Mouse (Mus musculus): ENCODE data around the gene Lmntd1. TPM values are rescaled to one million over a fixed set of nuclear protein-coding genes. Genes with fewer than 3 reads are reported as not detected.

Gene Lmntd1
- polyA plus RNA-seq, 1 experiment from 2014 or later: 3.0 TPM

GRCm38 (mm10) chr6:145438851-145439250 is 175.3 kb downstream of the Lmntd1 start:
- Histone ChIP-seq H3K4me2 (ENCODE audit: low read length) (no peak overlapping the region), H3K36me3 (ENCODE audit: insufficient read depth, low read length) (no peaks in the 10 kb centered on the region), H3K4me3 (replicated peaks; ENCODE audit: low read depth, low read length) (no peak overlapping the region), H3K27me3 (ENCODE audit: insufficient read depth, low read length) (no peaks in the 10 kb centered on the region), H3K27ac (no peak overlapping the region), H3K9ac (ENCODE audit: low read depth, low read length) (no peak overlapping the region), H3K4me1 (replicated peaks; ENCODE audit: insufficient read depth, low read length) (no peaks in the 10 kb centered on the region), H3K9me3 (replicated peaks; ENCODE audit: low read length) (no peaks in the 10 kb centered on the region)
- ATAC-seq (replicated peaks; ENCODE audit: low FRiP score, low read depth) (no peak), DNase-seq (ENCODE audit: low spot score) (no peak)
- 81% methylated on average over 5 of the region's 5 CpGs for whole genome bisulfite sequencing
- TF ChIP-seq CTCF (IDR thresholded peaks at IDR 0.05; ENCODE audit: low read depth): no peak

- no peak for TF ChIP-seq CTCF (IDR thresholded peaks at IDR 0.05; ENCODE audit: low read depth)
- Histone ChIP-seq H3K4me1 (replicated peaks; ENCODE audit: insufficient read depth, low read length) (no peaks in the 10 kb centered on the region), H3K4me3 (replicated peaks; ENCODE audit: low read depth, low read length) (no peak overlapping the region), H3K27ac (no peak overlapping the region), H3K4me2 (ENCODE audit: low read length) (no peak overlapping the region), H3K9ac (ENCODE audit: low read depth, low read length) (no peak overlapping the region), H3K9me3 (replicated peaks; ENCODE audit: low read length) (no peaks in the 10 kb centered on the region), H3K27me3 (ENCODE audit: insufficient read depth, low read length) (no peaks in the 10 kb centered on the region), H3K36me3 (ENCODE audit: insufficient read depth, low read length) (no peaks in the 10 kb centered on the region)
- ATAC-seq (replicated peaks; ENCODE audit: low FRiP score, low read depth) (no peak), DNase-seq (ENCODE audit: low spot score) (no peak)
- 78% methylated on average over 10 of the region's 10 CpGs for WGBS
Measured at GRCm38 (mm10) chr6:145435764-145436163, 178.4 kb downstream of the Lmntd1 start.

GRCm38 (mm10) chr6:145435156-145435555 is 179.0 kb downstream of the Lmntd1 start:
- no peak overlapping the region for H3K4me3 ChIP-seq (replicated peaks; ENCODE audit: low read depth, low read length)
- no peaks in the 10 kb centered on the region for H3K4me1 ChIP-seq (replicated peaks; ENCODE audit: insufficient read depth, low read length)
- no peaks in the 10 kb centered on the region for H3K36me3 ChIP-seq (ENCODE audit: insufficient read depth, low read length)
- H3K9me3 ChIP-seq (replicated peaks; ENCODE audit: low read length): no peaks in the 10 kb centered on the region
- no peaks in the 10 kb centered on the region for H3K27me3 ChIP-seq (ENCODE audit: insufficient read depth, low read length)
- WGBS: 91% methylated on average over 1 of the region's 1 CpGs
- ATAC-seq (replicated peaks; ENCODE audit: low FRiP score, low read depth) (no peak), DNase-seq (ENCODE audit: low spot score) (no peak)
- no peak overlapping the region for H3K9ac ChIP-seq (ENCODE audit: low read depth, low read length)
- no peak for TF ChIP-seq CTCF (IDR thresholded peaks at IDR 0.05; ENCODE audit: low read depth)
- no peak overlapping the region for H3K27ac ChIP-seq
- H3K4me2 ChIP-seq (ENCODE audit: low read length): no peak overlapping the region

GRCm38 (mm10) chr6:145433897-145434296 is 180.2 kb downstream of the Lmntd1 start:
- WGBS: 67% methylated on average over 8 of the region's 8 CpGs
- no peak overlapping the region for H3K27ac ChIP-seq
- H3K4me3 ChIP-seq (replicated peaks; ENCODE audit: low read depth, low read length): no peak overlapping the region
- DNase-seq (ENCODE audit: low spot score): no peak
- H3K36me3 ChIP-seq (ENCODE audit: insufficient read depth, low read length): no peaks in the 10 kb centered on the region
- no peak overlapping the region for H3K9ac ChIP-seq (ENCODE audit: low read depth, low read length)
- no peak overlapping the region for H3K4me2 ChIP-seq (ENCODE audit: low read length)
- no peak for ATAC-seq (replicated peaks; ENCODE audit: low FRiP score, low read depth)
- H3K9me3 ChIP-seq (replicated peaks; ENCODE audit: low read length): no peaks in the 10 kb centered on the region
- H3K4me1 ChIP-seq (replicated peaks; ENCODE audit: insufficient read depth, low read length): no peaks in the 10 kb centered on the region
- no peaks in the 10 kb centered on the region for H3K27me3 ChIP-seq (ENCODE audit: insufficient read depth, low read length)
- TF ChIP-seq CTCF (IDR thresholded peaks at IDR 0.05; ENCODE audit: low read depth): no peak

DNA sequence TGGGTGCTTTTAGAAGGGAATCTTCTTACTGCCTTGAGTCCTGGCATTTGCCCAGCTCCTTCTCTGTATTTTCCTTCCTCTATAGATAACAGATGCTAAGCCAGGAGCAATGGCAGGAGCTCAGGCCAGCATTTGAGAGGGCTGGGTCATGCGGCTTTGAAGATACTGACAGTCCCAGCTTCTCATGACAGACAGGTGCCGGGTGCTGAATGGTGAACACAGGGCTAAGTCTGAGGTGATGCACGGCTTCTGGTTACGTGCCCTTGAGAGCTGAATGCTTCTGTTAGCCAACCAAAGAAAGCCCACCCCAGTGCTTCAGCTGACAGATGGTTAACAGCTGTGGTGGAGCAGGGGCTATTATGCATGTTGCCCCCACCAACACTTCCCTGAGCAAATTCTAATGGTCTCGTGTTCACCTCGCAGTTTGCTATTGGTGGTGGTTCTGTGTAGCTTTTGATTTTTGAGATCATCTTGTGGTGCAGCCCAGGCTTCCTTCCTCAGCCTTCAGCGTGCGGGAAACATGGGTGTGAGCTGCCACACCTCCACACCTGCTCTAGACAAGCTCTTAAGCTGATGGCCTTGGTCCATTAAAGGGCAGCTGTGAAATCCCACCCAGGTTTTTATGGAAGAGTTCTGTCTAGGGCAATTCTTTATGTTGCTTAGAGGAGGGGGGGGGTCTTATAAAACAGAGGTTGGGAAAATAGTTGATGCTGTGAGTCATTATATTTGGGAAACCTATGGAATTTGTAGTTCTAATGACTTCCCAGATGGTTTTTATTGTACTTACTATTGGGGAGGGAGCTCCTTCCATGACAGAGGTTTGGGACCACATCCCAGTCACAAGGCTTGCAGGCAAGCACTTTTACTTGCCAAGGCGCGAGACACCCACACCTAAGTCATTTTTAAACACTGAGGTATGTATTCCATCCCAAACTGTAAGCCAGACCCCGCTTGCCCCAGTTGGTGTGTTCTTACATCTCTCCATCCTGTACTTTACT is 181.1 kb downstream of the Lmntd1 start:
- H3K27me3 ChIP-seq (ENCODE audit: insufficient read depth, low read length): no peaks in the 10 kb centered on the region
- WGBS: 61% methylated on average over 11 of the region's 11 CpGs
- no peaks in the 10 kb centered on the region for H3K9me3 ChIP-seq (replicated peaks; ENCODE audit: low read length)
- no peak overlapping the region for H3K27ac ChIP-seq
- H3K9ac ChIP-seq (ENCODE audit: low read depth, low read length): no peak overlapping the region
- no peak for TF ChIP-seq CTCF (IDR thresholded peaks at IDR 0.05; ENCODE audit: low read depth)
- DNase-seq (ENCODE audit: low spot score) (no peak), ATAC-seq (replicated peaks; ENCODE audit: low FRiP score, low read depth) (no peak)
- H3K36me3 ChIP-seq (ENCODE audit: insufficient read depth, low read length): no peaks in the 10 kb centered on the region
- H3K4me1 ChIP-seq (replicated peaks; ENCODE audit: insufficient read depth, low read length): no peaks in the 10 kb centered on the region
- H3K4me3 ChIP-seq (replicated peaks; ENCODE audit: low read depth, low read length): no peak overlapping the region
- H3K4me2 ChIP-seq (ENCODE audit: low read length): no peak overlapping the region

GRCm38 (mm10) chr6:145431747-145432146 is 182.4 kb downstream of the Lmntd1 start:
- Histone ChIP-seq H3K27ac (no peak overlapping the region), H3K4me1 (replicated peaks; ENCODE audit: insufficient read depth, low read length) (no peaks in the 10 kb centered on the region), H3K4me2 (ENCODE audit: low read length) (no peak overlapping the region), H3K36me3 (ENCODE audit: insufficient read depth, low read length) (no peaks in the 10 kb centered on the region), H3K9ac (ENCODE audit: low read depth, low read length) (no peak overlapping the region), H3K4me3 (replicated peaks; ENCODE audit: low read depth, low read length) (no peak overlapping the region), H3K27me3 (ENCODE audit: insufficient read depth, low read length) (no peaks in the 10 kb centered on the region), H3K9me3 (replicated peaks; ENCODE audit: low read length) (no peaks in the 10 kb centered on the region)
- WGBS: 78% methylated on average over 14 of the region's 14 CpGs
- ATAC-seq (replicated peaks; ENCODE audit: low FRiP score, low read depth) (no peak), DNase-seq (ENCODE audit: low spot score) (no peak)
- no peak for TF ChIP-seq CTCF (IDR thresholded peaks at IDR 0.05; ENCODE audit: low read depth)
